Mouse (Mus musculus): ENCODE data around the gene Gpi1.

Gene Gpi1

GRCm38 (mm10) chr7:34230116-34230515, at the start of gene Gpi1:
TSS of gene Gpi1 (minus strand) at chr7:34230336.
- DNase-seq = peak; percentile 89

- DNase-seq = no peak
Measured at GRCm38 (mm10) chr7:34277656-34278055, 47.5 kb upstream of the Gpi1 start.

GRCm38 (mm10) chr7:34276066-34276465, 45.9 kb upstream of the Gpi1 start:
- no peak for DNase-seq

GRCm38 (mm10) chr7:34272465-34272864, 42.3 kb upstream of the Gpi1 start:
- DNase-seq = no peak

- DNase-seq = no peak
Measured at GRCm38 (mm10) chr7:34268463-34268862, 38.3 kb upstream of the Gpi1 start.

- DNase-seq = no peak
Measured at GRCm38 (mm10) chr7:34266421-34266820, 36.3 kb upstream of the Gpi1 start.

GRCm38 (mm10) chr7:34265876-34266346, 35.8 kb upstream of the Gpi1 start:
- DNase-seq = peak; percentile 96

- DNase-seq = no peak
Measured at GRCm38 (mm10) chr7:34263437-34263836, 33.3 kb upstream of the Gpi1 start.

GRCm38 (mm10) chr7:34258407-34258806, 28.3 kb upstream of the Gpi1 start:
- DNase-seq = no peak

- DNase-seq = no peak
Measured at GRCm38 (mm10) chr7:34257279-34257678, 27.1 kb upstream of the Gpi1 start.

- DNase-seq = no peak
Measured at GRCm38 (mm10) chr7:34255916-34256315, 25.8 kb upstream of the Gpi1 start.

- peak; percentile 46 for DNase-seq
Measured at GRCm38 (mm10) chr7:34255137-34255536, 25.0 kb upstream of the Gpi1 start.

GRCm38 (mm10) chr7:34252030-34252429, 21.9 kb upstream of the Gpi1 start:
- DNase-seq = peak; percentile 45

- DNase-seq = no peak
Measured at GRCm38 (mm10) chr7:34250738-34251137, 20.6 kb upstream of the Gpi1 start, which contains the start of gene Gm6096. TSS of gene Gm6096 (plus strand) at chr7:34251038.

- no peak for DNase-seq
Measured at GRCm38 (mm10) chr7:34246870-34247499, 16.8 kb upstream of the Gpi1 start.

GRCm38 (mm10) chr7:34242176-34242575, 12.0 kb upstream of the Gpi1 start:
- no peak for DNase-seq

GRCm38 (mm10) chr7:34238086-34238485, 8.0 kb upstream of the Gpi1 start:
- DNase-seq = no peak

- no peak for DNase-seq
Measured at GRCm38 (mm10) chr7:34235602-34236001, 5.5 kb upstream of the Gpi1 start.

GRCm38 (mm10) chr7:34234610-34235561, 4.8 kb upstream of the Gpi1 start:
- no peak for DNase-seq

- peak; percentile 99 for DNase-seq
Measured at GRCm38 (mm10) chr7:34233909-34234609, 3.9 kb upstream of the Gpi1 start.

GRCm38 (mm10) chr7:34232785-34233725, 2.9 kb upstream of the Gpi1 start:
- DNase-seq = no peak

- peak; percentile 47 for DNase-seq
Measured at GRCm38 (mm10) chr7:34229691-34230111, 435 bp downstream of the Gpi1 start.
